Mouse (Mus musculus) myocyte (in vitro differentiated cells): Measurements from ENCODE around the gene Rnf157. TPM values are rescaled to one million over a fixed set of nuclear protein-coding genes. Genes with fewer than 3 reads are reported as not detected.

Experiments
- H3K27me3 ChIP-seq: one replicate; pipeline ENCODE4 v1.6.1; 2011; ENCODE audit not compliant: control insufficient read depth, insufficient read depth, insufficient read length
- H3K36me3 ChIP-seq: one replicate; pipeline ENCODE4 v1.6.1; 2011; ENCODE audit not compliant: control insufficient read depth, insufficient read depth
- H3K4me2 ChIP-seq: one replicate; pipeline ENCODE4 v1.6.1; 2011; ENCODE audit warnings: low read depth, control low read depth
- H3K4me3 ChIP-seq: one replicate; pipeline ENCODE4 v1.5.1; 2011; ENCODE audit warnings: mild to moderate bottlenecking, control low read depth, moderate library complexity
- H3K79me2 ChIP-seq: one replicate; pipeline ENCODE4 v1.6.1; 2011; ENCODE audit not compliant: control insufficient read depth, insufficient read depth
- H3ac ChIP-seq: one replicate; pipeline ENCODE4 v1.6.1; 2011; ENCODE audit not compliant: control insufficient read depth, insufficient read length
- CEBPB ChIP-seq: IDR thresholded peaks from 2 replicates; pipeline ENCODE4 v1.6.1; 2011; ENCODE audit warnings: mild to moderate bottlenecking, moderate library complexity; ENCODE audit not compliant: poor library complexity, insufficient read depth, severe bottlenecking
- E2F4 ChIP-seq: IDR thresholded peaks from one replicate; pipeline ENCODE4 v1.6.1; 2011; ENCODE audit warnings: mild to moderate bottlenecking, control low read depth, moderate library complexity; ENCODE audit not compliant: insufficient read depth
- MAX ChIP-seq: IDR thresholded peaks from one replicate; pipeline ENCODE4 v1.6.1; 2011; ENCODE audit warnings: low read depth, mild to moderate bottlenecking, control low read depth
- MYOD1 ChIP-seq, 3 experiments: IDR thresholded peaks; one replicate each; pipeline ENCODE4 v1.6.1; 2011; ENCODE audit warnings: control low read depth in 2 of 3, low read depth in 2 of 3, mild to moderate bottlenecking in 2 of 3, moderate library complexity in 1 of 3; ENCODE audit not compliant: insufficient read length in 2 of 3, control insufficient read depth in 1 of 3
- MYOG ChIP-seq, 3 experiments: IDR thresholded peaks; one replicate each; pipeline ENCODE4 v1.6.1; 2011; ENCODE audit warnings: control low read depth in 2 of 3, low read depth in 2 of 3, mild to moderate bottlenecking in 2 of 3; ENCODE audit not compliant: insufficient read length in 2 of 3, control insufficient read depth in 1 of 3, insufficient read depth in 1 of 3
- POLR2A ChIP-seq: IDR thresholded peaks from one replicate; pipeline ENCODE4 v1.6.1; 2011; ENCODE audit warnings: low read depth, mild to moderate bottlenecking, control low read depth, moderate library complexity; ENCODE audit not compliant: insufficient read length
- POLR2AphosphoS2 ChIP-seq: IDR thresholded peaks from one replicate; pipeline ENCODE4 v1.6.1; 2011; ENCODE audit warnings: low read depth, control low read depth; ENCODE audit not compliant: insufficient read length
- REST ChIP-seq: IDR thresholded peaks from one replicate; pipeline ENCODE4 v1.6.1; 2011; ENCODE audit warnings: mild to moderate bottlenecking, control low read depth, moderate library complexity; ENCODE audit not compliant: insufficient read depth, insufficient read length
- SRF ChIP-seq: IDR thresholded peaks from one replicate; pipeline ENCODE4 v1.6.1; 2011; ENCODE audit warnings: low read depth; ENCODE audit not compliant: control insufficient read depth, insufficient read length
- TCF12 ChIP-seq: IDR thresholded peaks from one replicate; pipeline ENCODE4 v1.6.1; 2011; ENCODE audit warnings: mild to moderate bottlenecking, control low read depth; ENCODE audit not compliant: poor library complexity, insufficient read depth, severe bottlenecking
- TCF3 ChIP-seq: IDR thresholded peaks from one replicate; pipeline ENCODE4 v1.6.1; 2011; ENCODE audit warnings: low read depth, control low read depth; ENCODE audit not compliant: insufficient read length
- USF1 ChIP-seq: IDR thresholded peaks from one replicate; pipeline ENCODE4 v1.6.1; 2011; ENCODE audit warnings: low read depth, mild to moderate bottlenecking, control low read depth, moderate library complexity
- polyA plus RNA-seq: library from polyadenylated mRNA; unstranded; fragments of >200 nt; fragmentation: generic; extraction: Trizol; gene quantifications from one replicate; pipeline ENCODE4 v1.2.1, GENCODE M21; 2012; ENCODE audit warnings: missing spikeins

The Rnf157 gene
- polyA plus RNA-seq, 1 experiment = 15.2 TPM

DNA sequence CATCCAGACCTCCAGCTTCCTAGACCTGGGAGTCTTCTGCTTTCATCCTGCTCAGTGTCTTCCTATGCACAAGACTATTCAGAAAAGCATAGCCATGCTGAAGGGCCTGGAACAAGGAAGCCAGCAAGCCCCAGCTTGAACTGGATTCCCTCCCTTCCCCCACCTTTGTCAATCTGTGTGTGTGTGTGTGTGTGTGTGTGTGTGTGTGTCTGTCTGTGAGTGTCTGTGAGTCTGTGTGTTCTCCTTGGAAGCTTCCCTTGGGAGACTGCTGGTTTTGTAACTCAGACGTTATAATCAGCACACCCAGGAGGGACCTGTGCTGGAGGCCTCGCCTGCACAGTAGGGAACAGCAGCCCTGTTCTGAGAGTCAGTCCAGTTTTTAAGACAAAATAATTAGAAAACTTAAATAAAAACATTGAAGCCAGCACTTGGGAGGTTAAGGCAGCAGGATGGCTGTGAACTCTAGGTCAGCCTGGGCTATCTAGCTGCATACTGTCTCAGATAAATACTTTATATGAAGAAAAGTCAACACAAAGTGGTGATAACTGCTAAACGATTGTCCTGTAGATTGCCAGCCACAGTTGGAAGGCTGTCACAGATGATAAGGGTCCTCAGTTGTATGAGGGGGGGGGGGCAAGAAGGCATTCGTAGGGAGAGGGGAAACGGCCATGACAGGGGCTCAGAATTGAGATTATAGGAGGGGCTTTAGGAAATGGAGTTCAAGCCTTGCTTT is 23.3 kb upstream of the Rnf157 start:
- Histone ChIP-seq H3K36me3 (no peaks in the 10 kb centered on the region), H3ac (no peak overlapping the region), H3K4me2 (peak overlapping the region; percentile 38), H3K27me3 (no peaks in the 10 kb centered on the region), H3K79me2 (peaks cover 18% of the 10 kb centered on the region), H3K4me3 (peak overlapping the region; percentile 55)
- TF ChIP-seq MYOG (IDR thresholded peaks at IDR 0.05; ENCODE audit: control insufficient read depth in 1 of 3, insufficient read depth in 1 of 3, insufficient read length in 2 of 3, low read depth in 2 of 3) (no peak), E2F4 (no peak), MAX (no peak), POLR2A (no peak), SRF (no peak), USF1 (no peak), CEBPB (no peak), REST (no peak), TCF12 (no peak), MYOD1 (IDR thresholded peaks at IDR 0.05; ENCODE audit: control insufficient read depth in 1 of 3, insufficient read length in 2 of 3, low read depth in 2 of 3) (no peak)

- TF ChIP-seq POLR2AphosphoS2 (no peak), MAX (no peak), TCF3 (no peak), SRF (no peak), USF1 (no peak), MYOD1 (IDR thresholded peaks at IDR 0.05; ENCODE audit: control insufficient read depth in 1 of 3, insufficient read length in 2 of 3, low read depth in 2 of 3) (no peak)
These were observed 22.3 kb upstream of the Rnf157 start for GRCm38 (mm10) chr11:116434967-116435752.

DNA sequence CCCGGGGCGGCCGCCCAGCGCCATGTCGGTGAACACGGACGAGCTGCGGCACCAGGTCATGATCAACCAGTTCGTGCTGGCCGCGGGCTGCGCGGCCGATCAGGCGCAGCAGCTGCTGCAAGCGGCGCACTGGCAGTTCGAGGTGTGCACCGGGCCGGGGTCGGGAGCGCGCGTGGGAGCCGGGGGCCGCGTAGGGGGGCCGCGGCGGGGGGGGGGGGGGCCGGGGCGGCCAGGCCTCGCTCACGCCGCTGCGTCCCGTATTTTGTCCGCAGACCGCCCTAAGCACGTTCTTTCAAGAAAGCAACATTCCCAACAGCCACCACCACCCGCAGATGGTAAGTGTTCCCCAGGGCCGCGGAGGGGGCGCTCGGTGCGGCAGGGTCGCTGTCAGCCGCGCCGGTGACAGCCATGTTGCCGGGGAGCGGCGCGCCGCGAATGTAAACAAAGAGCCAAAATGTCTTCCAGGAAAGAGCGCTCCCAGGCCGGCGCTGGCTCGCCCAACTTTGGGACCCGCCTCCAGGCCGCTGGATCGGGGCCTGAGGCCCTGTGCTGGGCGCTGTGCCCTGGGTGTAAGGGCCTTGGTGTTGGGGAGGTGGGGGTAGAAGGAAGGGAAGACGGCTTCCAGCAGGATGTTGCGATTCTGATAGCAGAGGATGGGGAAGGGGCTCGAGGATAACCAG is 21.6 kb upstream of the Rnf157 start:
- H3ac ChIP-seq = peak overlapping the region; percentile 26
- no peaks in the 10 kb centered on the region for H3K36me3 ChIP-seq
- H3K79me2 ChIP-seq = peaks cover 18% of the 10 kb centered on the region
- peak overlapping the region; percentile 55 for H3K4me3 ChIP-seq
- TF ChIP-seq POLR2A = peak; percentile 18
- TF ChIP-seq MAX = no peak
- no peaks in the 10 kb centered on the region for H3K27me3 ChIP-seq
- H3K4me2 ChIP-seq = peak overlapping the region; percentile 67

More at GRCm38 (mm10) chr11:116434967-116435752, 22.3 kb upstream of the Rnf157 start:
- H3K36me3 ChIP-seq = no peaks in the 10 kb centered on the region
- H3K4me2 ChIP-seq = peak overlapping the region; percentile 67
- no peaks in the 10 kb centered on the region for H3K27me3 ChIP-seq
- peak overlapping the region; percentile 26 for H3ac ChIP-seq
- H3K4me3 ChIP-seq = peak overlapping the region; percentile 55
- H3K79me2 ChIP-seq = peaks cover 18% of the 10 kb centered on the region

DNA sequence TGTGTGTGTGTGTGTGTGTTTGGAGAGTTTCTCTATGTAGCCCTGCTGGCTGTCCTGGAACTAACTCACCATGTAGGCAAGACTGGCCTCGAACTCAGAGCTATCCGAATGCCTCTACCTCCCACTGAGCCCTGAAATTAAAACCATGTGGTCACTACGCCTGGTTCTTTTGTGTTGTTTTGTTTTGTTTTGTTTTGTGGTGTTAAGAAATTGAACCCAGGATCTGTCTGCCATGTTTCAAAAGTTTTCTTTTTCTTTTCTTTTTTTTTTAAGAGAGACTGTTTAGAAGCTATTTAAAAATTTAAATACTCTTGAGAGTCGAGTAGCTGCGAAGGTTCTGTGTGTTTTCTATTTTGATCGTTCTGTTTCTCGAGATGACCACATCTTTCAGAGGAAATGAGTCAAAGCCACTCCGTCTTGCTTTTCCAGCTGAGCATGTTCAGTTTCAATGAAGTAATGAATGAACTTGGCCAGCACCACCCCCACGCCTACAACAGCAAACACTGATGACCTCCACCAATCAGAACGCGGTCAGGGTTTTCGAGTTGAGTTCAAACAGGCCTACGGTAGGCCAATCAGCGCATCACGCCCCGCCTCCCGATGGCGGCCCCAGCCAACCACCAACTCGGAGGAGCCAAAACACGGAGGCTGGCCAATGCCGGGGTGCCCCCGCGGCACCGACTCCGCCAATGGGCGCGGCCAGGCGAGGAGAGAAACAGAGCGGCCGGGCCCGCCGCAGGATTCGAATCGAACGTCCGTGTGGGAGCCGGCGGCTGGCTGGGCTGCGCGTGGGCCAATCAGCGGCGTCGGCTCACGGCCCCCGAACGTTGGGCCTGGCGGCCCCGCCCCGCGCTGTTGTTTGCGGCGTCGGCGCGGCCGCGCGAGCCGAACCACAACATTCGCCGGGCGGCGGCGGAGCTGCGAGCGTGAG is 20.8 kb upstream of the Rnf157 start, which contains the start of gene Ubald2:
Gene Ubald2 (plus strand): TSS at position 739 of the 931 bp plus-strand sequence.
- TF ChIP-seq POLR2A (peak; percentile 41), MYOG (IDR thresholded peaks at IDR 0.05; ENCODE audit: control insufficient read depth in 1 of 3, insufficient read depth in 1 of 3, insufficient read length in 2 of 3, low read depth in 2 of 3) (peak in 1 of 3 experiments; percentile 11), SRF (peak; percentile 41), MAX (peak; percentile 21), POLR2AphosphoS2 (no peak), E2F4 (peak; percentile 84), TCF12 (no peak)
- Histone ChIP-seq H3K27me3 (no peaks in the 10 kb centered on the region), H3K79me2 (peaks cover 18% of the 10 kb centered on the region)

More for the DNA sequence above, 20.8 kb upstream of the Rnf157 start, which contains the start of gene Ubald2:
- Histone ChIP-seq H3K4me2 (peak within 1 kb of the TSS; percentile 86), H3K4me3 (peak within 1 kb of the TSS; percentile 55), H3K36me3 (no peaks in the 10 kb centered on the region), H3ac (peak within 1 kb of the TSS; percentile 26)
